Mouse (Mus musculus): Measurements from ENCODE around the gene Mrap. TPM values are rescaled to one million over a fixed set of nuclear protein-coding genes. Genes with fewer than 3 reads are reported as not detected.

The Mrap gene
- polyA plus RNA-seq, 1 experiment from 2014 or later, result 9.3 TPM

- 0 out of 2 replicates have a peak, but pooled peaks cover 5% of the 10 kb centered on the region for H3K4me1 ChIP-seq (ENCODE audit: insufficient read depth, low read length)
- WGBS, result 91% methylated on average over 6 of the region's 6 CpGs
- H3K27me3 ChIP-seq (ENCODE audit: insufficient read depth, low read length), result no peaks in the 10 kb centered on the region
- H3K9ac ChIP-seq (replicated peaks; ENCODE audit: low read length), result no peak overlapping the region
- H3K36me3 ChIP-seq (ENCODE audit: insufficient read depth, low read length), result no peaks in the 10 kb centered on the region
- no peaks in the 10 kb centered on the region for H3K9me3 ChIP-seq (ENCODE audit: low read length)
- no peak overlapping the region for H3K27ac ChIP-seq (ENCODE audit: low read length)
- H3K4me2 ChIP-seq (replicated peaks; ENCODE audit: low read depth, low read length), result no peak overlapping the region
- no peak for ATAC-seq (ENCODE audit: low FRiP score, low TSS enrichment)
- H3K4me3 ChIP-seq (ENCODE audit: low read length), result no peak overlapping the region
Observed at GRCm38 (mm10) chr16:90747143-90747542, 9.1 kb downstream of the Mrap start.

GRCm38 (mm10) chr16:90748169-90748568 lies 10.2 kb downstream of the Mrap start:
- ATAC-seq (ENCODE audit: low FRiP score, low TSS enrichment), result no peak
- WGBS, result 96% methylated on average over 7 of the region's 7 CpGs
- H3K4me3 ChIP-seq (ENCODE audit: low read length), result no peak overlapping the region
- H3K9ac ChIP-seq (replicated peaks; ENCODE audit: low read length), result no peak overlapping the region
- no peaks in the 10 kb centered on the region for H3K27me3 ChIP-seq (ENCODE audit: insufficient read depth, low read length)
- H3K4me2 ChIP-seq (replicated peaks; ENCODE audit: low read depth, low read length), result no peak overlapping the region
- no peaks in the 10 kb centered on the region for H3K9me3 ChIP-seq (ENCODE audit: low read length)
- H3K4me1 ChIP-seq (ENCODE audit: insufficient read depth, low read length), result 0 out of 2 replicates have a peak, but pooled peaks cover 5% of the 10 kb centered on the region
- no peak overlapping the region for H3K27ac ChIP-seq (ENCODE audit: low read length)
- H3K36me3 ChIP-seq (ENCODE audit: insufficient read depth, low read length), result no peaks in the 10 kb centered on the region; the same call in 1 of the 2 replicates

GRCm38 (mm10) chr16:90753386-90753941 lies 15.5 kb downstream of the Mrap start:
- no peaks in the 10 kb centered on the region for H3K27me3 ChIP-seq (ENCODE audit: insufficient read depth, low read length)
- no peak overlapping the region for H3K27ac ChIP-seq (ENCODE audit: low read length)
- H3K4me3 ChIP-seq (ENCODE audit: low read length), result no peak overlapping the region
- no peaks in the 10 kb centered on the region for H3K4me1 ChIP-seq (ENCODE audit: insufficient read depth, low read length)
- no peak for ATAC-seq (ENCODE audit: low FRiP score, low TSS enrichment)
- H3K36me3 ChIP-seq (ENCODE audit: insufficient read depth, low read length), result peaks cover 15% of the 10 kb centered on the region
- H3K9ac ChIP-seq (replicated peaks; ENCODE audit: low read length), result no peak overlapping the region
- WGBS, result 87% methylated on average over 13 of the region's 13 CpGs
- no peak overlapping the region for H3K4me2 ChIP-seq (replicated peaks; ENCODE audit: low read depth, low read length)
- no peaks in the 10 kb centered on the region for H3K9me3 ChIP-seq (ENCODE audit: low read length)

- H3K27ac ChIP-seq (ENCODE audit: low read length), result no peak overlapping the region
- H3K9ac ChIP-seq (replicated peaks; ENCODE audit: low read length), result no peak overlapping the region
- H3K27me3 ChIP-seq (ENCODE audit: insufficient read depth, low read length), result no peaks in the 10 kb centered on the region
- 69% methylated on average over 3 of the region's 3 CpGs for WGBS
- 0 out of 2 replicates have a peak, but pooled peaks cover 3% of the 10 kb centered on the region for H3K9me3 ChIP-seq (ENCODE audit: low read length)
- no peak overlapping the region for H3K4me2 ChIP-seq (replicated peaks; ENCODE audit: low read depth, low read length)
- no peaks in the 10 kb centered on the region for H3K4me1 ChIP-seq (ENCODE audit: insufficient read depth, low read length)
- no peak overlapping the region for H3K4me3 ChIP-seq (ENCODE audit: low read length)
- ATAC-seq (ENCODE audit: low FRiP score, low TSS enrichment), result no peak
- H3K36me3 ChIP-seq (ENCODE audit: insufficient read depth, low read length), result peaks cover 20% of the 10 kb centered on the region
Observed at GRCm38 (mm10) chr16:90759335-90759734, 21.3 kb downstream of the Mrap start.

- no peaks in the 10 kb centered on the region for H3K27me3 ChIP-seq (ENCODE audit: insufficient read depth, low read length)
- H3K9me3 ChIP-seq (ENCODE audit: low read length), result 0 out of 2 replicates have a peak, but pooled peaks cover 3% of the 10 kb centered on the region
- no peak for ATAC-seq (ENCODE audit: low FRiP score, low TSS enrichment)
- H3K4me1 ChIP-seq (ENCODE audit: insufficient read depth, low read length), result no peaks in the 10 kb centered on the region
- no peak overlapping the region for H3K4me2 ChIP-seq (replicated peaks; ENCODE audit: low read depth, low read length)
- no peak overlapping the region for H3K4me3 ChIP-seq (ENCODE audit: low read length)
- H3K27ac ChIP-seq (ENCODE audit: low read length), result no peak overlapping the region
- 54% methylated on average over 4 of the region's 4 CpGs for WGBS
- no peak overlapping the region for H3K9ac ChIP-seq (replicated peaks; ENCODE audit: low read length)
- H3K36me3 ChIP-seq (ENCODE audit: insufficient read depth, low read length), result peaks cover 20% of the 10 kb centered on the region
Observed at GRCm38 (mm10) chr16:90760515-90760914, 22.5 kb downstream of the Mrap start.

- Histone ChIP-seq H3K27ac (ENCODE audit: low read length) (no peak overlapping the region), H3K4me2 (replicated peaks; ENCODE audit: low read depth, low read length) (no peak overlapping the region), H3K36me3 (ENCODE audit: insufficient read depth, low read length) (peaks cover 47% of the 10 kb centered on the region), H3K9me3 (ENCODE audit: low read length) (0 out of 2 replicates have a peak, but pooled peaks cover 3% of the 10 kb centered on the region), H3K27me3 (ENCODE audit: insufficient read depth, low read length) (no peaks in the 10 kb centered on the region), H3K9ac (replicated peaks; ENCODE audit: low read length) (no peak overlapping the region), H3K4me1 (ENCODE audit: insufficient read depth, low read length) (no peaks in the 10 kb centered on the region), H3K4me3 (ENCODE audit: low read length) (no peak overlapping the region)
- 78% methylated on average over 9 of the region's 9 CpGs for WGBS
- no peak for ATAC-seq (ENCODE audit: low FRiP score, low TSS enrichment)
Observed at GRCm38 (mm10) chr16:90765195-90765877, 27.3 kb downstream of the Mrap start.

- ATAC-seq (ENCODE audit: low FRiP score, low TSS enrichment), result no peak
- no peaks in the 10 kb centered on the region for H3K4me1 ChIP-seq (ENCODE audit: insufficient read depth, low read length)
- H3K4me2 ChIP-seq (replicated peaks; ENCODE audit: low read depth, low read length), result no peak overlapping the region
- H3K4me3 ChIP-seq (ENCODE audit: low read length), result no peak overlapping the region
- peaks cover 47% of the 10 kb centered on the region for H3K36me3 ChIP-seq (ENCODE audit: insufficient read depth, low read length)
- H3K27ac ChIP-seq (ENCODE audit: low read length), result no peak overlapping the region
- no peak overlapping the region for H3K9ac ChIP-seq (replicated peaks; ENCODE audit: low read length)
- H3K27me3 ChIP-seq (ENCODE audit: insufficient read depth, low read length), result no peaks in the 10 kb centered on the region
- 0 out of 2 replicates have a peak, but pooled peaks cover 3% of the 10 kb centered on the region for H3K9me3 ChIP-seq (ENCODE audit: low read length)
- WGBS, result 92% methylated on average over 15 of the region's 15 CpGs
Observed at GRCm38 (mm10) chr16:90766919-90767454, 29.0 kb downstream of the Mrap start.

- 93% methylated on average over 12 of the region's 12 CpGs for WGBS
Observed at GRCm38 (mm10) chr16:90774216-90774615, 36.2 kb downstream of the Mrap start.

GRCm38 (mm10) chr16:90774646-90775045 lies 36.6 kb downstream of the Mrap start:
- Histone ChIP-seq H3K36me3 (ENCODE audit: insufficient read depth, low read length) (peaks cover 55% of the 10 kb centered on the region), H3K4me3 (ENCODE audit: low read length) (no peak overlapping the region), H3K4me1 (ENCODE audit: insufficient read depth, low read length) (no peaks in the 10 kb centered on the region), H3K4me2 (replicated peaks; ENCODE audit: low read depth, low read length) (no peak overlapping the region), H3K27me3 (ENCODE audit: insufficient read depth, low read length) (no peaks in the 10 kb centered on the region), H3K27ac (ENCODE audit: low read length) (no peak overlapping the region), H3K9ac (replicated peaks; ENCODE audit: low read length) (no peak overlapping the region), H3K9me3 (ENCODE audit: low read length) (no peaks in the 10 kb centered on the region)
- no peak for ATAC-seq (ENCODE audit: low FRiP score, low TSS enrichment)
- WGBS, result 88% methylated on average over 6 of the region's 6 CpGs

More at GRCm38 (mm10) chr16:90774216-90774615, 36.2 kb downstream of the Mrap start:
- no peak overlapping the region for H3K27ac ChIP-seq (ENCODE audit: low read length)
- H3K9me3 ChIP-seq (ENCODE audit: low read length), result no peaks in the 10 kb centered on the region
- peaks cover 55% of the 10 kb centered on the region for H3K36me3 ChIP-seq (ENCODE audit: insufficient read depth, low read length)
- no peaks in the 10 kb centered on the region for H3K27me3 ChIP-seq (ENCODE audit: insufficient read depth, low read length)
- no peak for ATAC-seq (ENCODE audit: low FRiP score, low TSS enrichment)
- no peak overlapping the region for H3K4me2 ChIP-seq (replicated peaks; ENCODE audit: low read depth, low read length)
- H3K9ac ChIP-seq (replicated peaks; ENCODE audit: low read length), result no peak overlapping the region
- no peak overlapping the region for H3K4me3 ChIP-seq (ENCODE audit: low read length)
- no peaks in the 10 kb centered on the region for H3K4me1 ChIP-seq (ENCODE audit: insufficient read depth, low read length)
